Mouse (Mus musculus) stomach, embryonic 15.5 days (tissue): ENCODE results near the gene Fndc5. TPM values are rescaled to one million over a fixed set of nuclear protein-coding genes. Genes with fewer than 3 reads are reported as not detected.

ENCODE experiments used
- ATAC-seq: fragments of 200-750 bp; cut with Nextera tagmentation; 2 replicates; pipeline ENCODE4 v1.8.0; 2017; ENCODE audit warnings: low read depth, moderate number of reproducible peaks, moderate TSS enrichment; ENCODE audit not compliant: insufficient read depth, low FRiP score
- H3K27ac ChIP-seq: fragments of 300-500 bp; sonication (generic); 2 replicates; pipeline ENCODE4 v1.5.1; 2015; ENCODE audit warnings: mild to moderate bottlenecking, inconsistent platforms
- H3K27me3 ChIP-seq: fragments of 300-500 bp; sonication (generic); replicated peaks from 2 replicates; pipeline ENCODE4 v1.6.1; 2015; ENCODE audit warnings: inconsistent platforms
- H3K36me3 ChIP-seq: fragments of 300-500 bp; sonication (generic); 2 replicates; pipeline ENCODE4 v1.6.1; 2015; ENCODE audit warnings: inconsistent platforms
- H3K4me1 ChIP-seq: fragments of 300-500 bp; sonication (generic); 2 replicates; pipeline ENCODE4 v1.6.1; 2015; ENCODE audit warnings: inconsistent platforms
- H3K4me2 ChIP-seq: fragments of 300-500 bp; sonication (generic); 2 replicates; pipeline ENCODE4 v1.6.1; 2015; ENCODE audit warnings: mild to moderate bottlenecking, inconsistent platforms
- H3K4me3 ChIP-seq: fragments of 300-500 bp; sonication (generic); replicated peaks from 2 replicates; pipeline ENCODE4 v1.5.1; 2015; ENCODE audit warnings: inconsistent platforms
- H3K9ac ChIP-seq: fragments of 300-500 bp; sonication (generic); 2 replicates; pipeline ENCODE4 v1.6.1; 2015; ENCODE audit warnings: inconsistent platforms
- H3K9me3 ChIP-seq: fragments of 300-500 bp; sonication (generic); 2 replicates; pipeline ENCODE4 v1.6.1; 2016; ENCODE audit warnings: inconsistent platforms
- WGBS: fragments of 180-500 bp; shearing (Covaris S2); methylation state at CpG from one replicate; pipeline ENCODE4 v1.1.7; 2015; 5-methylcytosine and 5-hydroxymethylcytosine counted together
- polyA plus RNA-seq: library from polyadenylated mRNA; unstranded; fragments of >200 nt; fragmentation: Nextera tagmentation; extraction: Ambion mirVana; gene quantifications from 2 replicates; pipeline ENCODE4 v1.2.1, GENCODE M21; 2015

Gene Fndc5
- polyA plus RNA-seq, 1 experiment from 2014 or later, result 2.8 TPM

- no peak for ATAC-seq
These were observed 10.9 kb upstream of the Fndc5 start for GRCm38 (mm10) chr4:129125736-129126451.

GRCm38 (mm10) chr4:129128582-129129338 is 8.0 kb upstream of the Fndc5 start:
- no peak overlapping the region for H3K9ac ChIP-seq
- no peak overlapping the region for H3K27ac ChIP-seq
- peaks cover 29% of the 10 kb centered on the region for H3K4me1 ChIP-seq
- H3K36me3 ChIP-seq, result no peaks in the 10 kb centered on the region
- no peaks in the 10 kb centered on the region for H3K9me3 ChIP-seq
- peaks cover 9% of the 10 kb centered on the region; the same call in 1 of the 2 replicates for H3K27me3 ChIP-seq
- no peak overlapping the region for H3K4me3 ChIP-seq
- 56% methylated on average over 13 of the region's 13 CpGs for WGBS
- no peak overlapping the region for H3K4me2 ChIP-seq
- no peak for ATAC-seq

More at GRCm38 (mm10) chr4:129125736-129126451, 10.9 kb upstream of the Fndc5 start:
- Histone ChIP-seq H3K9ac (no peak overlapping the region), H3K36me3 (no peaks in the 10 kb centered on the region), H3K4me1 (peaks cover 34% of the 10 kb centered on the region), H3K9me3 (no peaks in the 10 kb centered on the region), H3K4me2 (peak overlapping the region; percentile 46), H3K4me3 (peak overlapping the region; percentile 18), H3K27me3 (peaks cover 26% of the 10 kb centered on the region), H3K27ac (no peak overlapping the region)
- WGBS, result 10% methylated on average over 19 of the region's 19 CpGs

GRCm38 (mm10) chr4:129129387-129129786 is 7.4 kb upstream of the Fndc5 start:
- Histone ChIP-seq H3K27ac (no peak overlapping the region), H3K36me3 (no peaks in the 10 kb centered on the region), H3K9ac (no peak overlapping the region), H3K4me2 (no peak overlapping the region), H3K27me3 (peaks cover 8% of the 10 kb centered on the region; the same call in 1 of the 2 replicates), H3K9me3 (no peaks in the 10 kb centered on the region), H3K4me1 (peaks cover 29% of the 10 kb centered on the region), H3K4me3 (no peak overlapping the region)
- no peak for ATAC-seq
- 38% methylated on average over 9 of the region's 9 CpGs for WGBS

- no peak for ATAC-seq
- peaks cover 31% of the 10 kb centered on the region for H3K4me1 ChIP-seq
- no peak overlapping the region for H3K9ac ChIP-seq
- H3K27ac ChIP-seq, result no peak overlapping the region
- H3K9me3 ChIP-seq, result no peaks in the 10 kb centered on the region
- H3K4me3 ChIP-seq, result no peak overlapping the region
- peaks cover 7% of the 10 kb centered on the region; the same call in 1 of the 2 replicates for H3K27me3 ChIP-seq
- H3K4me2 ChIP-seq, result peak overlapping the region; percentile 52
- WGBS, result 5% methylated on average over 8 of the region's 8 CpGs
- H3K36me3 ChIP-seq, result no peaks in the 10 kb centered on the region
These were observed 6.7 kb upstream of the Fndc5 start for GRCm38 (mm10) chr4:129130149-129130548.

GRCm38 (mm10) chr4:129130755-129131303 is 6.0 kb upstream of the Fndc5 start:
- H3K27ac ChIP-seq, result no peak overlapping the region
- peak overlapping the region; percentile 31 for H3K4me3 ChIP-seq
- peak; percentile 65; the same call in 1 of the 2 replicates for ATAC-seq
- H3K9ac ChIP-seq, result no peak overlapping the region
- H3K4me1 ChIP-seq, result peaks cover 25% of the 10 kb centered on the region
- 3% methylated on average over 16 of the region's 17 CpGs for WGBS
- peaks cover 7% of the 10 kb centered on the region for H3K27me3 ChIP-seq
- H3K36me3 ChIP-seq, result no peaks in the 10 kb centered on the region
- peak overlapping the region; percentile 52 for H3K4me2 ChIP-seq
- no peaks in the 10 kb centered on the region for H3K9me3 ChIP-seq

GRCm38 (mm10) chr4:129134799-129135585 is 1.8 kb upstream of the Fndc5 start:
- peaks cover 25% of the 10 kb centered on the region for H3K4me1 ChIP-seq
- H3K4me2 ChIP-seq, result peak overlapping the region; percentile 42
- no peaks in the 10 kb centered on the region for H3K36me3 ChIP-seq
- 10% methylated on average over 15 of the region's 15 CpGs for WGBS
- ATAC-seq, result no peak
- H3K9me3 ChIP-seq, result no peaks in the 10 kb centered on the region
- no peak overlapping the region for H3K27ac ChIP-seq
- H3K27me3 ChIP-seq, result peaks cover 31% of the 10 kb centered on the region
- H3K4me3 ChIP-seq, result peak overlapping the region; percentile 11; the same call in 1 of the 2 replicates
- no peak overlapping the region for H3K9ac ChIP-seq

GRCm38 (mm10) chr4:129135637-129136036 is 1.2 kb upstream of the Fndc5 start:
- WGBS, result 65% methylated on average over 2 of the region's 2 CpGs
- H3K4me3 ChIP-seq, result no peak overlapping the region
- peaks cover 20% of the 10 kb centered on the region for H3K4me1 ChIP-seq
- H3K9me3 ChIP-seq, result no peaks in the 10 kb centered on the region
- H3K27me3 ChIP-seq, result peaks cover 31% of the 10 kb centered on the region
- H3K4me2 ChIP-seq, result no peak overlapping the region
- no peaks in the 10 kb centered on the region for H3K36me3 ChIP-seq
- no peak overlapping the region for H3K9ac ChIP-seq
- ATAC-seq, result no peak
- H3K27ac ChIP-seq, result no peak overlapping the region

GRCm38 (mm10) chr4:129136189-129136578 is 615 bp upstream of the Fndc5 start:
- H3K9me3 ChIP-seq, result no peaks in the 10 kb centered on the region
- no peak for ATAC-seq
- no peaks in the 10 kb centered on the region for H3K36me3 ChIP-seq
- peaks cover 31% of the 10 kb centered on the region for H3K27me3 ChIP-seq
- 40% methylated on average over 9 of the region's 9 CpGs for WGBS
- no peak overlapping the region for H3K9ac ChIP-seq
- peak overlapping the region; percentile 53 for H3K4me3 ChIP-seq
- H3K4me1 ChIP-seq, result peaks cover 14% of the 10 kb centered on the region
- H3K27ac ChIP-seq, result no peak overlapping the region
- H3K4me2 ChIP-seq, result peak overlapping the region; percentile 94

- WGBS, result 56% methylated on average over 14 of the region's 14 CpGs
These were observed 858 bp downstream of the Fndc5 start for GRCm38 (mm10) chr4:129137392-129138321.

GRCm38 (mm10) chr4:129139642-129140041 is 2.8 kb downstream of the Fndc5 start:
- peak; percentile 57; the same call in 1 of the 2 replicates for ATAC-seq
- WGBS, result 78% methylated on average over 5 of the region's 5 CpGs
- no peak overlapping the region for H3K4me2 ChIP-seq
- H3K27me3 ChIP-seq, result peaks cover 31% of the 10 kb centered on the region
- H3K27ac ChIP-seq, result no peak overlapping the region
- H3K36me3 ChIP-seq, result no peaks in the 10 kb centered on the region
- no peak overlapping the region for H3K9ac ChIP-seq
- peaks cover 19% of the 10 kb centered on the region for H3K4me1 ChIP-seq
- no peak overlapping the region for H3K4me3 ChIP-seq
- no peaks in the 10 kb centered on the region for H3K9me3 ChIP-seq

More at GRCm38 (mm10) chr4:129137392-129138321, 858 bp downstream of the Fndc5 start:
- peak overlapping the region; percentile 94 for H3K4me2 ChIP-seq
- H3K27ac ChIP-seq, result no peak overlapping the region
- peaks cover 20% of the 10 kb centered on the region for H3K4me1 ChIP-seq
- H3K9me3 ChIP-seq, result no peaks in the 10 kb centered on the region
- H3K36me3 ChIP-seq, result no peaks in the 10 kb centered on the region
- 0 out of 2 replicates have a peak overlapping the region, but pooled peaks have one; percentile 56 for H3K9ac ChIP-seq
- H3K27me3 ChIP-seq, result peaks cover 31% of the 10 kb centered on the region
- H3K4me3 ChIP-seq, result peak overlapping the region; percentile 53
- no peak for ATAC-seq
